Mouse (Mus musculus) frontal cortex, postnatal 25 days (tissue): Measurements from ENCODE around the gene Unc119.

Source experiments
- DNase-seq, 2 experiments: peaks; one replicate each; pipeline ENCODE4 v3.0.0; 2022; ENCODE audit warnings: low spot score in 2 of 2

Unc119 gene

DNA sequence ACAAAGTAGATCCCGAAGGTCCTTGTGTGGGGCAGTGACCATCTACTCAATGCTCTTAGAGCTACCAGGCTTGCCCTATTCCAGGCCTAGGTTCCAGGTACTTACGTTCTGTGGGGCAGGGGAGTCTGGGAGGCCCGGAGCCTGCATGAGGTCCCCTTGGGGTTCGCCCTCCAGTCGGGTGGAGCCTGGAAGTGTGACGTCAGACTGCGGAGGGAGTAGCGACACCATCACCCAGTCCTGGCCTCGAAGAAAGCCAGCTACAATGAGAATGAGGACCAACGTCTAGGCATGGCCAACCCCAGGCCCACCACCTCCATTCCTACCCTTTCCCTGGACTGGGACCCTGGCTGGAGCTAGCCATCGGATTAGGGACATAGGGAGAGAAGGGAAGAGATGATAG, 28.4 kb downstream of the Unc119 start:
- DNase-seq: no peak

DNA sequence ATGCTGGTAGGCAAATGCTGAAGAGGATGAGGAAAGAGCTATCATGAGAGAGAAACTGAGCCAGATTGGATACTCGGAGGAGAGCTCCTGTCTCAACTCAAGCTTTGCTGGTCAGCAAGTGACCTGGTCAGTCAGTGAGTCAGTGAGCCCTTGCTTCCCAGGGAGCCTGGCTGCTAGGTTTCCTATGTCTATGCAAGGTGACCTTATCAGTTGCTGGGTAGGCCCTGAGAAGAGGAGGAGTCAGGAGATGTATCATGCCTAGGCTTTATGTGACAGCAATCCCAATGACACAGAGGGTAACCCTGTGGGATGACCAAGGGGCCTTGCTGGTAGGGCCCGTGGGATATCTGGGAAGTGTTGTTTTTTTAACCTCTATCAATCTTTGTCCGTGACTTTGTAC, 28.9 kb downstream of the Unc119 start:
- DNase-seq: no peak

DNA sequence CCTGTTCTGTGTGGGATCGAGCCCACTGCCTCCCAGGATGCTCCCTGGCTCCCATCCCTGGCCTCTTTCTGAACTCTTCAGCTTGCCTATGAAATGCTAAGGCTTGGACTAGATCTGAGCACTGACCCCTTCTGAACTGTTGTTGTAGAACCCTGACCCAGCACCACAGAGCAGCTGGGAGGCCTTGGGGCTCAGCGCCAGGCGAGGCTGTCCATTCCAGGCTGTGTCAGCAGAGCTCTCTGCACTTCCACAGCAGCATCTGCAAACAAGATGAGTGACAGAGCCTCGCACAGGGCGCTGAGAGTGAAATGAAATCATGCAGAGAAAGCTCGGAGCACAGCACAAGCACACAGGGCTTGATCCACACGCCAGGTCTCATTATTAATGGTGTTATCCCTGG, 29.3 kb downstream of the Unc119 start:
- no peak for DNase-seq

DNA sequence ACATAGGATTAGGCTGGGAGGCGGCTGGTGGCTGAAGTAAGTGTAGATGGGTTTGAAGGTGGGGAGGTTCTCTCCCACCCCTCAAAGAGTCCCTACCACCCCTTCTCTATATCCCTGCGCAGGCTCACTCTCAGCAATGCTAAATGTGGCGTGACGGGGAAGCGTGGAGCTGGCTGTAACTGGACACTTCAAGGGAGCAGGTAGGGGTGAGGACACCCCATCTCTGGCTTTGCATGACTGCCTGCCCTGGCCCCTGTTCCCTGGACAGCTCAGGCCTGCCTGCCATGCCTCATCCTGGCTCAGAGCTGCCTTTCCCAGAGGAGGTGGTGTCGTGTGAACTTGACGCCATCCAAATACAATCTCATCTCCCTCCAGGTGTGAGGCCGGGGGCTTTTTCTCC, 30.9 kb downstream of the Unc119 start:
- no peak for DNase-seq

DNA sequence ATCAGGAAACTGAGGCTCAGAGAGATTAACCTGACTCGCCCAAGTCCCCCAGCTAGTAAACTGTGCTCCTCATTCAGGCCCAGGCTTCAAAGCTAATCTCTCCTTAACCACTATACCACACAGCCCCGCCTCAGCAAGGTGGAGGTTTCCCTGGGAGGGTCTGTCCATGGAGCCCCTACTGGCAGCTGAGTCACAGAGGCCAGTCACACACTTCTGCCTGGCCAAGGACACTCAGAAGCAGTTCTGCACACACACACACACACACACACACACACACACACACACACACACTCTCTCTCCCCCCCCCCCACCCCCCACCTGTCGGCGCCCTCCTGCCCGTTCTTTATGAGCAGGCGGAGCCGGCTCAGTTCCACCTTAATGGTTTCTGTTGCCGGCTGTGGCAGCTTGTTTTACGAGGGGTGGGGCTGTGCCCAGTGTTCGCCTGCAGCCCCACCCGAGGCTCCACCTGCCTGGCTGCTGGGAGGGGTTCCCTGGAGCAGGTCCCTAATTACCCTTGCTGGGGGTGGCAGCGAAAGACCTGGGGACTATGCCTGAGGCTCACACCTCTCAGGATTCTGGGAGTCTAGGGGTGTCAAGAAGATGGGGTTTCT, 34.4 kb downstream of the Unc119 start:
- DNase-seq: no peak

DNA sequence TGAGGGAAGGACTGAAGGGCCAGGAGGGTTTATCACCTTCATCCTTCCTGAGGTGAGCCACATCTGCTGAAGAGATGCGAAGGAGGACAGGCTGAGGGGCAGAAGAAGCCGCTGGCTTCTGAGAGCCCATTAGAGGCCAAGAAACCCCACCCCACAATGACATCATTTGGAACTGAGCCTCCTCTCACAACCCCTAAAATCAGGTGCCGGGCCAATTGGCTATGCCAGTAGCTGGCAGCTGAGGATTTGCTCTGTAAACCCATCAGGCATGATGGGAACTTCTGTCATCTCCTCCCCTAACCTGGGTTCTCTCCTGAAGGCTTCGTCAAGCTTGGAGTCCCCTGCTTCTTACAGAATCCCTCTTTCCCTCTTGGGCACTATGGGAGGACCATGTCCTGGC, 37.1 kb downstream of the Unc119 start:
- no peak for DNase-seq

DNA sequence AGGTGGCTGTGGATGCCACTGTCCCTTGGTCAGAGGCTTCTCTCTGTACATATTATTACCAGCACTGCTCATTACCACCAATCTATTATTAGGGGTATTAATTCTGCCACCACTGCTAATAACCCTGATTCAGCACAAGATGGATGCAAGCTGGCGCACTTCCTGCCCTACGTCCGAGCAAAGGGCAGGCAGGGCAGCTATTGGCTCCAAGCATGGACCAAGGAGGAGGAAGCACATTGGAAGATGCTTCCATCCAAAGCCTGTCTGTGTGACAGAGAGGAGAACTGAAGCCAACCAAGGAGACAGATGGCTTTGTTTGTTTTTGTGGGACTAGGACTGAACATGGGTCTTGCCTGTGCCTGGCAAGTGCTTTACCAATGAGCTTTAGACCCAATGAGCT, 37.7 kb downstream of the Unc119 start:
- no peak for DNase-seq

DNA sequence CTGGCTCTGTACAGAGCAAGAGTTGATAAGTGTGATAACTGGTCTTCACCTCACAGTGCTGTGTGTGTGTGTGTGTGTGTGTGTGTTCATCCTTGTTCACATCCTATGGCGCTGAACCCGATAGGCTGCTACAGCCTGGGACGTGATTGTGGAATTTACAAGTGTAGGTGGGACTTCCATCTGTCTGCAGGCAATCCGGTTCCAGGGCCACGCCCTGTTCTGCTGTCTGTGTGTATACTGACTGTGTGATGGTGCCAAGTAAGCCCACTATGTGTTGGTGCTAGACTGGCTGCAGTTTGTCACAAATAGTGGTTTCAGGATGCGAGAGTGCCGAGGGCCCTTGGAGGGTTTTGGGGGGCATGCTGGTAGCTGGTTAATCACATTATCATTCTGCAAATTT, 39.0 kb downstream of the Unc119 start:
- DNase-seq: no peak

DNA sequence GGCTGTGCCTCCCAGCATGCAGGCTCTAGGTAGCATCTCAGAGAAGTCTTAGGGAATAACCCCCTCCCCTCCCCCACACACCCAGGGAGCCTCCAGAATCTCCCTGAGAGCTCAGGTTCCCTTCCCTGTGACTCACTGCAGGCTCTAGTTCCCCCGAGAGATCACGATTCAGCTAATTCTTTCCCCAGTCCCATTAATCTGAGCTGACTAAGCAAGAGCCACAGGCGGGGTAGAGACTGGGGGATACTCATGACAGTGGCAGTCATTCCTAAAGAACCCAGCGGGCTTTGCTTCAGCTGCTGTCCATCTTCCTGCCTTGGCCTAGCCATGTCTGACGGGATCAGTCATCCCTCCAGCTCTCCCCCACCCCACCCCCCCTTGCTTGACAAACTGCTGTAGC, 39.4 kb downstream of the Unc119 start:
- DNase-seq: no peak

DNA sequence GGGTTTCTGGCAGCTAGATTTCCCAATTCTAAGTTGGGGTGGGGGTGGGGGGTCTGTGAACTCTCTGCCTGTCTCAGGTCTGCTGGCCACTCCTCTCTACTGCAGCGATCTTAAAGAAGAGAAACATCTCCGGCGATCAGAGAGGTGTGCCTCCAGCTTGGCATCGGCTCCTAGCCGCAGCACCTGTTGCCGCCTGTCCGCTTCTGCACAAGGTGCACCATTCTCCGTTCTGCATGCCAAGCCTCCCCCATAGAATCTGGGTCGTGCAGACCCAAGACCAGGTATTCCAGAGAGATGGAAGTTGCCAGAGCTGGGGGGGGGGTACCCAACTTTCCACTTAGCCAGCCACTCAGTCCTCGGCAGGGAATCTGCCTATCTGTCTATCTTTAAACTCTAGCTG, 42.5 kb downstream of the Unc119 start:
- DNase-seq: no peak

DNA sequence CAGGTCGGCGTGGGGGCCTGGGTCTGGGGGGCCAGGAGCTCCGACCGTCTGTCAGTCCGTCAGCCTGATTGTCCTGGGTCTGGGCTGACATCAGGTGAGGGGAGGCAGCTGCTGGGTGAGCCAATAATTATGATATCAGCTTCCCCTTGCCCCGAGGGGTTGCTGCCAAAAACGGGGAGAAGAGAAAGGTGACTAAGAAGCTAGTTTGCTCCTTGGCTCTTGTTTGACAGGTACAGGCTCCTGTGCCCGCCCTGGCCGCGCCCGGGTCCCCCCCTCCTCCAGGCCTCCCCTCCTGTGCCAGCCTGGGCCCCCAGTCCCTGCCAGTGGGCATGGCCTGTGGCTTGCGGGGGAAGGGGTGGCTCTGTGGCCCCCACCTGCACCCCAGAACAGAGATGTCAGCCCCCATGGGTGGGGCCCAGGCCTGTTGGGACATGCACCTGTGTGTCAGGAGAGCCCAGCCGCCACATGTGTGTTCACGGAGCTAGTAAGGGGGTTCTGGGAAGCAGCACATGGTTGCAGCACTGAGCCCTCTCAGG, 43.3 kb downstream of the Unc119 start, which contains the start of gene Foxn1:
TSS of gene Foxn1 (minus strand) at position 51 of the 536 bp plus-strand sequence.
- DNase-seq: no peak

DNA sequence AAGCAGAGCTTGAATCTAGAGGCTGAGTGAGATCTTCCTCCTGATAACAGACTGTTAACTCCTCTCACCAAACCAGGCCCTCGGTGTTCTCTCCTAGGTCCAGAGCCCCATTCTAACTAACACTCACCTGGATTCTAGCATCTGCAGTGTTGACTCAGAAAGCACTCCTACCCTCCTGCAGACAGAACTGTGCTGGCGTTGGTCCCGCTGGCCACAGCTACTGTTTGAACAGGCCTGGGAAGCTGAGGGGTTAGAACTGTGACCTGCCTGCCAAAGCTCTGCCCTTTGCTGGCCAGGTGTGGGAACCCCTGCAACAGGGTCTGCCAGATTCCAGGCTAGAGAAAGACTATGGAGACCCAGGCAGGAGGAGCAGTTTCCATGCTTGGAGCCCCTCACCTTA, 49.4 kb downstream of the Unc119 start:
- no peak for DNase-seq

DNA sequence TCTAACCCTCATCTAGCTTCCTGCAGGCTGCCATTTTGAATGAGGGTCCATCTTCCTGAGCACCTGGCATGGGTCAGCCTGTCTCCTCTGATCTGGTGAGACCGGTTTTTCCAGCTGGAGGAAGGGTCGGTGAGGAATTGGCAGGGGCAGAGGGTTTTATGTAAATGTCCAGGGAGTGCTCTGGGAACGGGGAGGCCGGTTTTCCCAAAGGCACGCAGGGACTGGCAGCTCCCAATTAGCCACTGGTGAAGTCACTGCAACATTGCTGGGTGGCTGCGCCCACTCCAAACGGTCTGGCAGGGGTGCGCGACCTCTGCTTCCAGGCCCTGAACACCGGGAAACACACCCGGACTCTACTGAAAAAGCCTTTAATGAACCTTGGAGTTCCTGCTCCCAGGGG, 53.7 kb downstream of the Unc119 start:
- no peak for DNase-seq

DNA sequence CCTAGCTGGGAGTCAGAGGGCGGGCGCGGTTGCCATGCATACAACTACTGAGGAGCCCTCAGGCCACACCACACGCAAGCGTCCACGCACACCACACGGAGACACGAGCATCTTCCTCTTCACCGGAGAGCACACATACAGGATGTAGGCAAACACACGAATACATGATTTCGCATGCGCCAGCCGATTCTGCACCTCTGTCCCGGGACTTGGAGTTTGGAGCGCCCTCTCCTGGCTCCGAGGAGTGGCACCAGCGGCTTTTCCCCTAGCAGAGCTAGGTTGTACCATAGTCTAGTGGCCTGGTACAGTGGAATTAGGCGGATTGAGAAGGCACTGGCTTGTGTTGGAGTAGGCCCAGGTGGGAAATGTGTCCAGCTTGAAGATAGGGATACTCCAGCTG, 54.1 kb downstream of the Unc119 start:
- DNase-seq: peak; percentile 14 to 28

DNA sequence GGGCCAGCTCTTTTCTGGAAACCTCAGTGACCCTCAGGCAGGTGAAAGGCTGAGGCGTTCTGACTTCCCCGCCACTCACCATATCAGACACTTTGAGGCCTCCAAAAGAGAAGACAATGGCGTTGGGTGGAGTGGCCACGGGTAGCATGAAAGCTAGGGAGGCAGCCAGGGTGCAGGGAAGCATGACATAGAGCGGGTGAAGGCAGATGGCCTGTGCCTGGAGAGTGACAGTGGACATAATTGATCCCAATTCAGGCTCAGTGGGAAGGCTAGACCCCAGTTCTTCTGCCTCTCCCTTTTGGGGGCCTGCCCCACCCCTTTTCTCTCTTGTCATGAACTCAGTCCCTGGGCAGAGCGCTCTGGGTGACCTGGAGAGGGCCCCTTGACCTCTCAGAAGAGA, 54.9 kb downstream of the Unc119 start:
- no peak for DNase-seq
